23 mouse cellular contexts compared by ENCODE assay signal in the genomic region with DNA sequence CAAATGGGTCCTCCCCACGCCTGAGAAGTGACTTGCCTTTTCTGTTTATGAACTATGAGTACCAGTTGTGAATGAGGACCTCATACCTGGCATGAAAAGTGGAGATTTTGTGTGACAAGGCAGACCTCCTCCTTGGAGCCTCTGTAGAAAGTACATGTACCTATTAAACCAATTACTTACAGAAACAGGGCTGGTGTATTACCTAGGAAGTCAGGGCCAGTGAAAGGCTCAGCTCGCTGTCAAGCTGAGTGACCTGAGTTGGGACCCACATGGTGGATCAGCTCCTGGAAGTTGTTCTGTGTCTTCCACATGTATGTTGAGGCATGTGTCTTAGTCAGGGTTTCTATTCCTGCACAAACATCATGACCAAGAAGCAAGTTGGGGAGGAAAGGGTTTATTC. TPM values are rescaled to one million over a fixed set of nuclear protein-coding genes. Genes with fewer than 3 reads are reported as not detected.
"Had no signal": no experiment of that assay in that cellular context is flagged by ENCODE, and none has a peak within 500 bp of the region (broad histone marks: within the 10 kb centered on the region; RNA-seq: fewer than 3 reads in every experiment).

No protein-coding gene starts in this region.

- H3K27ac ChIP-seq: neural tube, embryonic 12.5 days; neural tube, embryonic 13.5 days; neural tube, embryonic 15.5 days; stomach, embryonic 15.5 days; stomach, postnatal 0 days had no signal

- H3K36me3 ChIP-seq: neural tube, embryonic 12.5 days; neural tube, embryonic 13.5 days; neural tube, embryonic 15.5 days had no signal

- H3K9ac ChIP-seq: neural tube, embryonic 12.5 days; neural tube, embryonic 13.5 days; neural tube, embryonic 15.5 days; stomach, embryonic 15.5 days had no signal

- H3K4me1 ChIP-seq: stomach, embryonic 15.5 days had no signal

- H3K4me2 ChIP-seq: neural tube, embryonic 12.5 days; neural tube, embryonic 13.5 days; neural tube, embryonic 15.5 days; stomach, embryonic 15.5 days had no signal

- H3K27me3 ChIP-seq: neural tube, embryonic 12.5 days; neural tube, embryonic 13.5 days; neural tube, embryonic 15.5 days; stomach, embryonic 15.5 days had no signal

- H3K4me3 ChIP-seq: neural tube, embryonic 12.5 days; neural tube, embryonic 13.5 days; neural tube, embryonic 15.5 days; stomach, embryonic 15.5 days had no signal

- DNase-seq: retina, postnatal 1 day; right cerebral cortex, adult 18-20 months; right cerebral cortex, postnatal 14 days; right cerebral cortex, postnatal 25 days; right cerebral cortex, postnatal 4 days; spleen, adult 18-20 months; thymus, adult 18-20 months; thymus, adult 2 months; thymus, postnatal 14 days; thymus, postnatal 25 days; thymus, postnatal 36 days; thymus, postnatal 4 days had no signal

- H3K9me3 ChIP-seq: neural tube, embryonic 12.5 days; neural tube, embryonic 13.5 days; neural tube, embryonic 15.5 days; stomach, embryonic 15.5 days had no signal

RNA-seq across cellular contexts. Expression of a gene that starts 21.7 kb away (rescaled TPM):
- total RNA-seq: neutrophil, adult 5-6 weeks had no signal
- polyA plus RNA-seq: spleen, adult 2 months had no signal

RNA-seq across cellular contexts. Expression of a gene that starts 55.2 kb away (rescaled TPM):
- total RNA-seq: neutrophil, adult 5-6 weeks had no signal
- polyA plus RNA-seq: neural tube, embryonic 12.5 days; neural tube, embryonic 13.5 days; neural tube, embryonic 14.5 days; neural tube, embryonic 15.5 days; small intestine, adult 2 months; stomach, embryonic 14.5 days; testis, adult 2 months had no signal
